Mouse (Mus musculus): ENCODE results near the gene Gm6121.
"Not testable (repeated sequence)": the region's sequence is repeated elsewhere in the genome, so short reads cannot be mapped to it uniquely, and the experiment has no call there.

Gene Gm6121

GRCm38 (mm10) chrX:26935597-26935996, at the start of gene Gm6121:
Gene Gm6121 (minus strand): TSS chrX:26935697.
- DNase-seq: not testable (repeated sequence)

Measured in kidney, postnatal 25 days (tissue).